Comparison of ENCODE assay signal across 10 mouse cellular contexts in genomic region chr17:72976258-72977231, GRCm38 (mm10). TPM values are rescaled to one million over a fixed set of nuclear protein-coding genes. Genes with fewer than 3 reads are reported as not detected.
A peak's percentile ranks its signal among the peaks of the same experiment; 100 is the strongest.
DNase-seq lines count a peak whose midpoint lies in the region; ATAC-seq and TF ChIP-seq lines count a peak whose summit lies in the region.
"Had no signal": no experiment of that assay in that cellular context is flagged by ENCODE, and none has a peak within 500 bp of the region (broad histone marks: within the 10 kb centered on the region; RNA-seq: fewer than 3 reads in every experiment).

No protein-coding gene starts in this region.

- peak overlapping the region; percentile 54 for H3K9ac ChIP-seq in heart, embryonic 14.5 days (ENCODE audit: low read length)
- H3K9ac ChIP-seq in liver, embryonic 16.5 days (ENCODE audit: low read depth, low read length), result no peak overlapping the region
- H3K9ac ChIP-seq: limb, embryonic 15.5 days; neural tube, embryonic 13.5 days had no signal

- TF ChIP-seq CTCF in lung, adult 2 months (IDR thresholded peaks at IDR 0.05; ENCODE audit: insufficient read depth, low read length), result no peak
- TF ChIP-seq CTCF in layer of hippocampus, adult 2 months (conservative IDR thresholded peaks at IDR 0.05), result no peak

- H3K4me2 ChIP-seq in heart, embryonic 14.5 days (ENCODE audit: low read length), result peak overlapping the region; percentile 28
- H3K4me2 ChIP-seq in liver, embryonic 16.5 days (ENCODE audit: low read depth, low read length), result no peak overlapping the region
- H3K4me2 ChIP-seq: limb, embryonic 15.5 days; neural tube, embryonic 13.5 days had no signal

- peak; percentile 84 for ATAC-seq in heart, embryonic 14.5 days (ENCODE audit: insufficient number of reproducible peaks, insufficient read depth, low FRiP score, low read depth)
- ATAC-seq in liver, embryonic 16.5 days (ENCODE audit: low read depth), result peak; percentile 69

- H3K27me3 ChIP-seq in heart, embryonic 14.5 days (ENCODE audit: control insufficient read depth, insufficient read depth, low read length), result no peaks in the 10 kb centered on the region
- no peaks in the 10 kb centered on the region for H3K27me3 ChIP-seq in liver, embryonic 16.5 days (ENCODE audit: control insufficient read depth, insufficient read depth, low read depth, low read length)
- H3K27me3 ChIP-seq: limb, embryonic 15.5 days; neural tube, embryonic 13.5 days had no signal

- peak; percentile 29 to 60 for DNase-seq in lung, adult 18-20 months
- no peak for DNase-seq in lung, adult 2 months
- peak; percentile 61 for DNase-seq in testis, postnatal 10 days (ENCODE audit: low spot score)
- no peak for DNase-seq in thymus, postnatal 0 days (ENCODE audit: low spot score)
- DNase-seq in layer of hippocampus, adult 2 months (ENCODE audit: low spot score in 2 of 2), result no peak
- no peak for DNase-seq in retina, postnatal 1 day

- no peaks in the 10 kb centered on the region for H3K36me3 ChIP-seq in heart, embryonic 14.5 days (ENCODE audit: control insufficient read depth, insufficient read depth, low read length)
- no peaks in the 10 kb centered on the region for H3K36me3 ChIP-seq in liver, embryonic 16.5 days (ENCODE audit: control insufficient read depth, insufficient read depth)
- H3K36me3 ChIP-seq: limb, embryonic 15.5 days; neural tube, embryonic 13.5 days had no signal

- H3K9me3 ChIP-seq in heart, embryonic 14.5 days (ENCODE audit: control insufficient read depth, low read length), result no peaks in the 10 kb centered on the region
- no peaks in the 10 kb centered on the region for H3K9me3 ChIP-seq in liver, embryonic 16.5 days (replicated peaks; ENCODE audit: control insufficient read depth, low read length)
- H3K9me3 ChIP-seq: limb, embryonic 15.5 days; neural tube, embryonic 13.5 days had no signal

- peak overlapping the region; percentile 90 to 96 for H3K27ac ChIP-seq in heart, embryonic 14.5 days (replicated peaks in 1 of 2; ENCODE audit: control insufficient read depth in 1 of 2, insufficient read depth in 1 of 2, low read depth in 2 of 2, low read length in 2 of 2)
- H3K27ac ChIP-seq in liver, embryonic 16.5 days (ENCODE audit: low read length), result no peak overlapping the region
- H3K27ac ChIP-seq in layer of hippocampus, adult 2 months, result no peak overlapping the region
- H3K27ac ChIP-seq: limb, embryonic 15.5 days; neural tube, embryonic 13.5 days had no signal

- no peaks in the 10 kb centered on the region for H3K4me1 ChIP-seq in lung, adult 2 months (ENCODE audit: control insufficient read depth, insufficient read depth, low read length)
- peaks cover 36 to 52% of the 10 kb centered on the region in 2 experiments for H3K4me1 ChIP-seq in heart, embryonic 14.5 days (ENCODE audit: control insufficient read depth in 2 of 2, insufficient read depth in 2 of 2, low read length in 2 of 2)
- H3K4me1 ChIP-seq in liver, embryonic 16.5 days (ENCODE audit: control insufficient read depth, low read depth, low read length), result peaks cover 4% of the 10 kb centered on the region; the same call in 1 of the 2 replicates
- H3K4me1 ChIP-seq: limb, embryonic 15.5 days; neural tube, embryonic 13.5 days had no signal

- no peak for TF ChIP-seq POLR2A in lung, adult 2 months (IDR thresholded peaks at IDR 0.05; ENCODE audit: borderline replicate concordance, extremely low read depth, low read depth, low read length)

- no peak overlapping the region for H3K4me3 ChIP-seq in lung, adult 2 months (replicated peaks; ENCODE audit: extremely low read depth, low read depth, low read length)
- no peak overlapping the region for H3K4me3 ChIP-seq in heart, embryonic 14.5 days (ENCODE audit: control insufficient read depth in 1 of 2, insufficient read depth in 1 of 2, low read depth in 1 of 2, low read length in 2 of 2)
- no peak overlapping the region for H3K4me3 ChIP-seq in liver, embryonic 16.5 days (ENCODE audit: low read depth, low read length)
- H3K4me3 ChIP-seq in layer of hippocampus, adult 2 months, result no peak overlapping the region
- H3K4me3 ChIP-seq: limb, embryonic 15.5 days; neural tube, embryonic 13.5 days had no signal

- 59% methylated on average over 11 of the region's 11 CpGs for WGBS in lung, adult 2 months
- WGBS in heart, embryonic 14.5 days, result 9% methylated on average over 11 of the region's 11 CpGs
- 31% methylated on average over 11 of the region's 11 CpGs for WGBS in liver, embryonic 16.5 days (ENCODE audit: insufficient replicate concordance)

RNA-seq across cellular contexts. Expression of gene Lbh, which starts 58.4 kb away (rescaled TPM):
- 151 and 253 TPM in 2 replicates for polyA plus RNA-seq in lung, adult 2 months (2012; rRNA removed)
- 28.8 and 36.2 TPM in 2 replicates for polyA plus RNA-seq in heart, embryonic 14.5 days (2014; fragmentation: Nextera tagmentation; extraction: Ambion mirVana)
- 0.78 and 0.80 TPM in 2 replicates for polyA plus RNA-seq in liver, embryonic 16.5 days (2015; fragmentation: Nextera tagmentation; extraction: Ambion mirVana)
- 9.5 and 10.4 TPM in 2 replicates for polyA plus RNA-seq in thymus, postnatal 0 days (2015; fragmentation: Nextera tagmentation; extraction: Ambion mirVana)
- 10 to 100 TPM; 31.4 to 34.8 TPM for total RNA-seq in layer of hippocampus, adult 2 months (2021)

Comparison
In these comparisons a context has a peak if more than half of its experiments do, and no peak if none do; other contexts are left out.
1. DNase-seq: peak in lung, adult 18-20 months (2 of 2) and testis, postnatal 10 days (single experiment); none in lung, adult 2 months (single experiment), thymus, postnatal 0 days (single experiment), layer of hippocampus, adult 2 months (0 of 2) and retina, postnatal 1 day (single experiment).
2. H3K27ac ChIP-seq: peak in heart, embryonic 14.5 days (2 of 2); none in liver, embryonic 16.5 days (single experiment) and layer of hippocampus, adult 2 months (single experiment).